Mouse (Mus musculus): Measurements from ENCODE around the gene Gpr135. TPM values are rescaled to one million over a fixed set of nuclear protein-coding genes. Genes with fewer than 3 reads are reported as not detected.

The Gpr135 gene
- not detected for total RNA-seq (2023)

DNA sequence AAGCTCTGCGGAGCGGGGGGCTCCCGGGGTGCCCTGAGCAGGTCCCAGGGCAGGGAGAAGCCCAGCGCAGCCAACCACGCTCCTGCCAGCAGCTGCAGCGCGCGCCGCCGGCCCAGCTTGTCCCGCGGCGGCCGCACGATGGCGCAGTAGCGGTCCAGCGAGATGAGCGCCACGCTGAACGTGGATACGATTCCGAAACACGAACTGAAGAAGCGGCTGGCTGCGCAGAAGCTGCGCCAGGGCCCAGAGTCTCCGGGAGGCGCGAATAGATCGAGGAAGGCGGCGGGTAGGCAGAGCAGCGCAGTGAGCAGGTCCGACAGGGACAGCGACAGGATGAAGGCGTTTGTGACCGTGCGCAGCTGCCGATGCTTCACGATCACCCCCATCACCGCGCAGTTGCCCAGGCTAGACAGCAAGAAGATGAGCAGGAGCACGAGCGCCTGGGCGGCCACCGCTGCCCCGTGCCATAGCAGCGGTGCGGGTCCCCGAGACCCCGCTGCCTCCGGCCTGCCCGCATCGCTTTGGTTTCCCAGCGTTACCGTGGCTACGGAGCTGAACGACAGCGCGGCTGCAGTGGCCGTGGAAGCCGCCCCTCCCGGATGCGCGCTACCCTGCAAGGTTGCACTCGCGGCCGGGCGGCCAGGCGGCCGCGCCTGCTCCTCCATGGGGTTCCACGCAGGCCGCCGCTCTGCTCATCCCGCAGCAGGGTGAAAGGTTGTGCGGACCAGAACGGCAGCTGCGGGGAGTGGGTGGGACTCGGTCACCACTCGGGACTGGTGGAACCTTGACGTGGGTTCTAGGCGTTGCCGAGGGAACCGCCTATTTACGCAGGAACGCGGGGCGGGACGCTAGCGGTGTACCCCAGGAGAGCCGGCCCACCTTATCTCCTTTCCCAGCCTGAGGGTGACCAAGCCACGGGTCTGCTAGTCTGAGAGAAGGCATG is at the start of gene Gpr135:
TSS of gene Gpr135 (minus strand) at position 799 of the 943 bp plus-strand sequence.

DNA sequence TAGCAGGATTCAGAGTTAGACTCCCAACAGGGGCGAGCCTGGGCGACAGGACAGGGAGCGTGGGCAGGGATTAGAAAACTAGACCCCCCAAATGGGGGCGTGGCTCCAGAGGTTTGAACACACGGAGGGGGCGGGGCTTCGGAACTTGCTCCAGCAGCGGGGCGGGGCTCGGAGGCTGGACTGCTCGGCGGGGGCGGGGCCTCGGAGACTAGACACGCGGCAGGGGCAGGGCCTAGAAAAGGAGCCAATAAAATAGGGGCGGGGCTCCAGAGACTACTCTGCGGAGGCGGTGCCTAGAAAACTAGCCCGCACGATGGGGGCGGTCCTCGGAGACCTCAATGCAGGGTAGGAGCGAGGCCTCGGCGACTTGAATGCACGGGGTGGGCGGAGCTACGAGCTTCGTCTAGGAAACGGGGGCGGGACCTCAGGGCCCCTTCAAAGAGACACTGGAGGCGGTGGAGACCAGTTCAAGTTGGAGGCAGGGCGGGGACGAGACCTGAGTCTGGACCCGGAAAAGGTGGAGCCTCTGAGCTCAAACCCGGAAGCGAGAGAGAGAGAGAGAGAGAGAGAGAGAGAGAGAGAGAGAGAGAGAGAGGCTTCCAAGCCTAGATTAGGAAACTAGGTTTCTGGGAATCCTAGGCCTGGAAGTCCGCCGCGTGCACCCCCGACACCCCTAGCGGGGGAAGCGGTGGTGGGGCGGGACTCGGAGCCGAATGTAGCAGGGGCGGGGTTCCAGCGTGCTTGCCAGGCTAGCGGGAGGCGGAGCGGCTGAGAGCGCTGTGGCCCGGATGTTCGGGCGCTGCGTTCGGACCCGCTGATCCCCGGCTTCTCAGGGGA is 14.6 kb upstream of the Gpr135 start, which contains the start of the genes L3hypdh and Jkamp:
TSS of gene L3hypdh (minus strand) at position 111 of the 837 bp plus-strand sequence.
TSS of gene Jkamp (plus strand) at position 261 of the 837 bp plus-strand sequence.

Other genes starting within 250 kb of the Gpr135 start
- 15.3 TPM for gene Daam1, start 240.0 kb downstream of the Gpr135 start, total RNA-seq (2023)
- not detected for gene L3hypdh, start 14.3 kb upstream of the Gpr135 start, total RNA-seq (2023)
- gene Jkamp, start 14.5 kb upstream of the Gpr135 start, total RNA-seq (2023) = 13.4 TPM
- gene Ccdc175, start 113.9 kb upstream of the Gpr135 start, total RNA-seq (2023) = not detected

All from CD4-positive naive resting alpha-beta T cell, adult 76 days (primary cell).